Mouse (Mus musculus): ENCODE measurements around the gene Trip13.

Gene Trip13

DNA sequence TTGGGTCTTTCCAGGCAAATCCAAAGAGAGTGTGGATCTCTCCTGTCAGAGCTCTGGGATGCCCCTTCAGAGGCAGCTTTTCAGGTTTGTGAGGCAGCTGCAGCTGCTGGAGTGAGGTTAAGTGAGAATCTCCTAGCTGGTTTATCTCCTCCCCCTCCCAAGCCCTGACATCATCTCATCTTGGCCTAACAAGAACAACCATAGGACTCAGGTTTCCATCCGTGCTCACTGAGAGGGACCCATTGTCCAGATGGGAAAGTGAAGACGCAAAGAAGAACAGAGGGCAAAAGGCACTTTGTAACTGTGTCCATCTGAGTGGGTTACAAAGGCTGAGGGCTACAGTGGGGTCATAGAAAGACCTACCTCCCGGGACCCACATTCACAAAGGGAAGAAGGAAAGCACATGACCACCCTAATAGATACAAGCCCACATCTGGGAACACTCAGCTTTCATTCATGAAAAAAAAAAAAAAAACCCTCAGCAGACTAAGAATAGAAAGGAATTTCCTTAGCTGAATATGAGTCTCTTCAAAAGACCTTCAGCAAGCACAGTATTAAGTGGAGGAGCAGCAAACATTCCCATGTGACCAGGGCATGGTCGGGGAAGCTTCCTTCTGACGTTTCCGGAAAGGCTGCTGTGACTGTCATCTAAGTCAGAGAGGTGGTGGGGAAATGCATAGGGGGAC, 44.9 kb downstream of the Trip13 start:
- in situ Hi-C loops (cut with MboI; ENCODE audit: low sequenced_read_pairs) = no loop called here

GRCm38 (mm10) chr13:73887415-73887874, 50.1 kb downstream of the Trip13 start:
- in situ Hi-C loops (cut with MboI; ENCODE audit: low sequenced_read_pairs) = no loop called here

DNA sequence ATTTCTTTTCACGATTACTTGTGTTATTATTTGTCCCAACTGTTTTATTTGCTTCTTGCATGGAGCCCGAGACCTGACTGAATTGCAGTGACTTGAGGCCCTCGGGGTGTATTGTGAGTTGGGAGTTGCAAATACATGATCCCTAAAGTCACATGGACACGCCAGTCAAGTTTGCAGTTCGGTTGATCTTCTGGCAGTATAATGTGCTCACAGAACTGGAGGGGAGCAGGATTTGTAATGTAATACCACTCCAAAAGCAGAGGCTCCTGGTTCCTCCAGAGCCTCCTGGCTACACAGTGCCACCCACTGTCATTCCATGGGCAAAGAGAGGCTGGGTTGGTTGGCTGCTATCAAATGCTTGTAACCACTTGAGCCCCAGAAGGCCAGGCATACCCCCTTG, 51.0 kb downstream of the Trip13 start:
- in situ Hi-C loops (cut with MboI; ENCODE audit: low sequenced_read_pairs) = no loop called here

GRCm38 (mm10) chr13:73886066-73886465, 51.5 kb downstream of the Trip13 start:
- in situ Hi-C loops (cut with MboI; ENCODE audit: low sequenced_read_pairs) = no loop called here

GRCm38 (mm10) chr13:73885656-73886055, 51.9 kb downstream of the Trip13 start:
- in situ Hi-C loops (cut with MboI; ENCODE audit: low sequenced_read_pairs) = no loop called here

- in situ Hi-C loops (cut with MboI; ENCODE audit: low sequenced_read_pairs) = no loop called here
These were observed 56.2 kb downstream of the Trip13 start for GRCm38 (mm10) chr13:73881347-73881746.

DNA sequence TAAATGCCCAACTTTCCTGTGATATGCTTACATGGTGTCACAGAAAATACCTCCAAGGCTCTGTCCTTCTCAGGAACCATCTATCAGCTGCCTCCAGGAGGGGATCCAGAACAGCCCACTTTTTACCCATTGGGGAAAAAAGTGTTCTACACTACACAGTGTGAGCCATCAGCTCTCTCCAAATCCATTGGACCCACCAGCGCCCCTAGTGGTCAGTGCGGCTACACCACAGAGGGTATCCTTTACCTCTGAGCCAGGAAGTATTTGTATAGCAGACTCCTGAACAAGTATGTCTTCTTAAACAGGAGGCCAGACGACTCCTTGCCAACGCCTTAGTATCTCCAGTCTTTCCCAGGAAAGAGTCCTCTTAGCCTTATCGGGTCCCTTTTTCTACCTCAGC, 57.8 kb downstream of the Trip13 start:
- in situ Hi-C loops (cut with MboI; ENCODE audit: low sequenced_read_pairs) = no loop called here

DNA sequence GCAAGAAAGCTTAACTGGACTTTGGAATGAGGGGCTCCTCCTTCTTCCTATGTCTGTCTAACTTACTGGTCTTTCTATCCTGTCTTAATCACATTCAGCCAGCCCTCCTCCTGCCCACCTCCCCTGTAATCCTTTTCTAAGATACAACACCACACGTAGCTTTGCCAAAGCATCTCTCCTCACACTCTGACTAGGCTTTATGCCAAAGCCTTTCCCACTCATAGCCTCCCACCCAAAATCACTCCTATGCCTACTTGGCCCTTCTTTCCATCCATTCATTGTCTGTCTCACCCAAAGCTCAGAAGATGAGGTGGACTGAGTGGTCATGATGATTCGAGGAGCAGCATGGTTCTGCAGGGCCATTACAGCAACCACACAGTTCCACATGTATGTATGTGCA, 65.4 kb downstream of the Trip13 start:
- in situ Hi-C loops (cut with MboI; ENCODE audit: low sequenced_read_pairs) = no loop called here

Data from CH12F3 (cell line).